Mouse (Mus musculus) E14TG2a.4 (cell line): ENCODE measurements around the gene Sh2d4b.

ENCODE experiments used
- H3K27me3 ChIP-seq: 2 replicates; pipeline ENCODE4 v1.6.1; 2014; ENCODE audit warnings: low read length, control low read depth; ENCODE audit not compliant: insufficient read depth
- H3K36me3 ChIP-seq: 2 replicates; pipeline ENCODE4 v1.6.1; 2014; ENCODE audit warnings: low read length, control low read depth; ENCODE audit not compliant: insufficient read depth
- H3K4me1 ChIP-seq: replicated peaks from 2 replicates; pipeline ENCODE4 v1.6.1; 2014; ENCODE audit warnings: low read depth, low read length, control low read depth
- H3K4me3 ChIP-seq: replicated peaks from 2 replicates; pipeline ENCODE4 v1.5.1; 2014; ENCODE audit warnings: mild to moderate bottlenecking, low read length
- H3K9me3 ChIP-seq: 2 replicates; pipeline ENCODE4 v1.6.1; 2014; ENCODE audit warnings: low read length, control low read depth
- CTCF ChIP-seq: conservative IDR thresholded peaks from 2 replicates; pipeline ENCODE4 v1.5.1; 2014; ENCODE audit warnings: low read length
- NANOG ChIP-seq: IDR thresholded peaks from 2 replicates; pipeline ENCODE4 v1.6.1; 2014; ENCODE audit warnings: borderline replicate concordance, low read length, mixed read lengths
- POU5F1 ChIP-seq: IDR thresholded peaks from 2 replicates; pipeline ENCODE4 v1.6.1; 2014; ENCODE audit warnings: low read length, borderline replicate concordance

Gene Sh2d4b

GRCm38 (mm10) chr14:40852978-40853377 is 40.1 kb downstream of the Sh2d4b start:
- Histone ChIP-seq H3K4me1 (no peaks in the 10 kb centered on the region), H3K9me3 (no peaks in the 10 kb centered on the region), H3K36me3 (no peaks in the 10 kb centered on the region), H3K4me3 (no peak overlapping the region), H3K27me3 (no peaks in the 10 kb centered on the region)
- TF ChIP-seq POU5F1 (no peak), CTCF (no peak), NANOG (no peak)

GRCm38 (mm10) chr14:40837397-40837796 is 55.7 kb downstream of the Sh2d4b start:
- Histone ChIP-seq H3K27me3 (0 out of 2 replicates have a peak, but pooled peaks cover 4% of the 10 kb centered on the region), H3K9me3 (no peaks in the 10 kb centered on the region), H3K4me3 (no peak overlapping the region), H3K4me1 (no peaks in the 10 kb centered on the region), H3K36me3 (no peaks in the 10 kb centered on the region)
- TF ChIP-seq CTCF (no peak), NANOG (no peak), POU5F1 (no peak)

GRCm38 (mm10) chr14:40830505-40830904 is 62.6 kb downstream of the Sh2d4b start:
- no peak for TF ChIP-seq CTCF
- no peak for TF ChIP-seq NANOG
- no peak for TF ChIP-seq POU5F1
- no peaks in the 10 kb centered on the region for H3K27me3 ChIP-seq
- H3K4me1 ChIP-seq = no peaks in the 10 kb centered on the region
- H3K4me3 ChIP-seq = no peak overlapping the region
- no peaks in the 10 kb centered on the region for H3K36me3 ChIP-seq
- H3K9me3 ChIP-seq = no peaks in the 10 kb centered on the region

- no peaks in the 10 kb centered on the region for H3K36me3 ChIP-seq
- H3K4me1 ChIP-seq = no peaks in the 10 kb centered on the region
- H3K4me3 ChIP-seq = no peak overlapping the region
- TF ChIP-seq NANOG (no peak), POU5F1 (no peak), CTCF (no peak)
- H3K27me3 ChIP-seq = no peaks in the 10 kb centered on the region
- no peaks in the 10 kb centered on the region for H3K9me3 ChIP-seq
Observed at GRCm38 (mm10) chr14:40830094-40830493, 63.0 kb downstream of the Sh2d4b start.

- Histone ChIP-seq H3K27me3 (no peaks in the 10 kb centered on the region), H3K36me3 (no peaks in the 10 kb centered on the region), H3K4me1 (no peaks in the 10 kb centered on the region), H3K9me3 (no peaks in the 10 kb centered on the region), H3K4me3 (no peak overlapping the region)
- no peak for TF ChIP-seq CTCF
- no peak for TF ChIP-seq POU5F1
- TF ChIP-seq NANOG = no peak
Observed at GRCm38 (mm10) chr14:40818051-40818450, 75.0 kb downstream of the Sh2d4b start.

DNA sequence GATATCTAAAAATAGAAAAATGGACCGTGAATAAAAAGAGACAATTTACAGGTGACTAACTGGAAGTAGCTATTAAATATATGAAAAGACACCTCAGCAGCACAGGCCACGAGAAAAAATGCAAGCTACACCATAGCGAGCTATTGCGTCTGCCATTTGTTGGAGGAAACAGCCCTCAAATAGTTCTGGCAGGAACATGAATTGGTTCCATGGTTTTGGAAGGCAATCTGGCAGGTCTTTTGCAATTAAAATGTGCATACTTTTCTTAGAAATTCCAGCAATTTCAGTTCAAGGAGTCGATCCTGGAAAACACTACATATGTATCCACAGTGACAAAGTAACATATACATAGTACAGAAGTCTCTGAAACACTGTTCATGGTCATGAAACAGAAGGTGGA is 76.4 kb downstream of the Sh2d4b start:
- Histone ChIP-seq H3K36me3 (no peaks in the 10 kb centered on the region), H3K4me3 (no peak overlapping the region), H3K4me1 (no peaks in the 10 kb centered on the region), H3K9me3 (no peaks in the 10 kb centered on the region), H3K27me3 (no peaks in the 10 kb centered on the region)
- TF ChIP-seq NANOG (no peak), CTCF (no peak), POU5F1 (no peak)

- Histone ChIP-seq H3K36me3 (no peaks in the 10 kb centered on the region), H3K9me3 (no peaks in the 10 kb centered on the region), H3K27me3 (no peaks in the 10 kb centered on the region), H3K4me1 (peaks cover 37% of the 10 kb centered on the region), H3K4me3 (no peak overlapping the region)
- TF ChIP-seq CTCF = peak; percentile 78
- TF ChIP-seq POU5F1 = no peak
Observed at GRCm38 (mm10) chr14:40791606-40792005, 101.5 kb downstream of the Sh2d4b start.

- no peaks in the 10 kb centered on the region for H3K27me3 ChIP-seq
- H3K9me3 ChIP-seq = no peaks in the 10 kb centered on the region
- no peak for TF ChIP-seq NANOG
- no peak for TF ChIP-seq POU5F1
- peak; percentile 60 for TF ChIP-seq CTCF
- H3K4me3 ChIP-seq = no peak overlapping the region
- H3K36me3 ChIP-seq = no peaks in the 10 kb centered on the region
- peaks cover 37% of the 10 kb centered on the region for H3K4me1 ChIP-seq
Observed at GRCm38 (mm10) chr14:40789110-40789509, 104.0 kb downstream of the Sh2d4b start.

- H3K4me3 ChIP-seq = no peak overlapping the region
- H3K9me3 ChIP-seq = peaks cover 7% of the 10 kb centered on the region
- no peaks in the 10 kb centered on the region for H3K36me3 ChIP-seq
- peaks cover 11% of the 10 kb centered on the region for H3K4me1 ChIP-seq
- TF ChIP-seq POU5F1 (no peak), CTCF (no peak), NANOG (no peak)
- no peaks in the 10 kb centered on the region for H3K27me3 ChIP-seq
Observed at GRCm38 (mm10) chr14:40769097-40770090, 123.7 kb downstream of the Sh2d4b start.
